Mouse (Mus musculus) CH12.LX (cell line): ENCODE results near the gene Anks1. TPM values are rescaled to one million over a fixed set of nuclear protein-coding genes. Genes with fewer than 3 reads are reported as not detected.

Experiments
- DNase-seq: peaks from one replicate; pipeline ENCODE4 v3.0.0-alpha.2; 2013; ENCODE audit errors: extremely low read depth
- H3K27ac ChIP-seq: 2 replicates; pipeline ENCODE4 v1.5.1; 2012; ENCODE audit warnings: low read depth, mild to moderate bottlenecking, control low read depth, moderate library complexity; ENCODE audit not compliant: insufficient read depth
- H3K27me3 ChIP-seq: replicated peaks from 2 replicates; pipeline ENCODE3; 2012; ENCODE audit warnings: inconsistent platforms
- H3K36me3 ChIP-seq, 2 experiments: replicated peaks in 1 of 2; 2 replicates each; pipeline versions ENCODE3 to v1.6.1; 2012; ENCODE audit warnings: inconsistent platforms in 1 of 2, low read length in 1 of 2, mild to moderate bottlenecking in 1 of 2, mixed read lengths in 1 of 2, moderate library complexity in 1 of 2; ENCODE audit not compliant: control insufficient read depth in 1 of 2, insufficient read depth in 1 of 2
- H3K4me1 ChIP-seq, 2 experiments: 2 replicates each; pipeline ENCODE4 v1.6.1; 2012; ENCODE audit warnings: inconsistent platforms in 1 of 2, moderate library complexity in 1 of 2; ENCODE audit not compliant: insufficient read depth in 2 of 2, control insufficient read depth in 1 of 2
- H3K4me2 ChIP-seq: 2 replicates; pipeline ENCODE4 v1.6.1; 2012; ENCODE audit warnings: low read depth, mild to moderate bottlenecking, control low read depth; ENCODE audit not compliant: poor library complexity, insufficient read depth, severe bottlenecking
- H3K4me3 ChIP-seq, 3 experiments: fragments of 150-350 bp in 1 of 3; sonication (generic) in 1 of 3; replicated peaks in 1 of 3; 2 replicates each; pipeline versions ENCODE3 to v1.5.1; 2011 to 2012; ENCODE audit warnings: low read depth in 2 of 3, low read length in 2 of 3, mild to moderate bottlenecking in 2 of 3, moderate library complexity in 2 of 3, control low read depth in 1 of 3, improper control_type of control experiment in 1 of 3, inconsistent platforms in 1 of 3, mixed read lengths in 1 of 3; ENCODE audit not compliant: poor library complexity in 1 of 3
- H3K79me2 ChIP-seq: replicated peaks from 2 replicates; pipeline ENCODE4 v1.6.1; 2012; ENCODE audit warnings: mild to moderate bottlenecking, moderate library complexity; ENCODE audit not compliant: control insufficient read depth, poor library complexity, insufficient read depth, severe bottlenecking; ENCODE audit errors: extremely low read depth
- H3K9ac ChIP-seq: 2 replicates; pipeline ENCODE4 v1.6.1; 2012; ENCODE audit warnings: low read depth, mild to moderate bottlenecking, control low read depth, moderate library complexity; ENCODE audit not compliant: insufficient read depth
- H3K9me3 ChIP-seq: replicated peaks from 2 replicates; pipeline ENCODE3; 2012; ENCODE audit warnings: low read length, inconsistent platforms, mixed read lengths
- BHLHE40 ChIP-seq: IDR thresholded peaks from 2 replicates; pipeline ENCODE4 v1.6.1; 2011; ENCODE audit warnings: mild to moderate bottlenecking, low read depth, low read length, improper control_type of control experiment
- CHD1 ChIP-seq: IDR thresholded peaks from 2 replicates; pipeline ENCODE4 v1.6.1; 2012; ENCODE audit warnings: low read depth, low read length, improper control_type of control experiment, inconsistent platforms
- CTCF ChIP-seq, 2 experiments: IDR thresholded peaks in 1 of 2; conservative IDR thresholded peaks in 1 of 2; 2 replicates each; pipeline ENCODE4 v1.5.1; 2011 to 2012; ENCODE audit warnings: low read depth in 2 of 2, low read length in 2 of 2, improper control_type of control experiment in 1 of 2, inconsistent platforms in 1 of 2, mild to moderate bottlenecking in 1 of 2, moderate library complexity in 1 of 2
- E2F4 ChIP-seq: IDR thresholded peaks from 2 replicates; pipeline ENCODE4 v1.6.1; 2011; ENCODE audit warnings: low read depth, low read length, improper control_type of control experiment; ENCODE audit not compliant: insufficient replicate concordance
- ELF1 ChIP-seq: IDR thresholded peaks from 2 replicates; pipeline ENCODE4 v1.6.1; 2014; ENCODE audit warnings: low read depth, mild to moderate bottlenecking, inconsistent platforms, low read length, improper control_type of control experiment
- EP300 ChIP-seq: IDR thresholded peaks from 2 replicates; pipeline ENCODE4 v1.6.1; 2011; ENCODE audit warnings: low read length, improper control_type of control experiment
- ETS1 ChIP-seq: conservative IDR thresholded peaks from 2 replicates; pipeline ENCODE4 v1.6.1; 2012; ENCODE audit warnings: low read depth, mild to moderate bottlenecking, inconsistent platforms, low read length, improper control_type of control experiment, moderate library complexity
- GABPA ChIP-seq: IDR thresholded peaks from 2 replicates; pipeline ENCODE4 v1.6.1; 2012; ENCODE audit warnings: low read depth, low read length, improper control_type of control experiment, inconsistent platforms; ENCODE audit not compliant: insufficient replicate concordance
- HCFC1 ChIP-seq: IDR thresholded peaks from 2 replicates; pipeline ENCODE4 v1.6.1; 2012; ENCODE audit warnings: low read depth, mild to moderate bottlenecking, inconsistent platforms, low read length, improper control_type of control experiment
- IRF4 ChIP-seq: IDR thresholded peaks from 2 replicates; pipeline ENCODE4 v1.6.1; 2014; ENCODE audit warnings: low read depth, mild to moderate bottlenecking, inconsistent platforms, low read length, improper control_type of control experiment
- JUND ChIP-seq: conservative IDR thresholded peaks from 2 replicates; pipeline ENCODE4 v1.6.1; 2011; ENCODE audit warnings: low read depth, low read length, improper control_type of control experiment
- MAFK ChIP-seq: IDR thresholded peaks from 2 replicates; pipeline ENCODE4 v1.6.1; 2011; ENCODE audit warnings: low read length, improper control_type of control experiment; ENCODE audit not compliant: insufficient replicate concordance
- MXI1 ChIP-seq: IDR thresholded peaks from 2 replicates; pipeline ENCODE4 v1.6.1; 2011; ENCODE audit warnings: mild to moderate bottlenecking, low read depth, low read length, improper control_type of control experiment
- NELFE ChIP-seq: IDR thresholded peaks from 2 replicates; pipeline ENCODE4 v1.6.1; 2011; ENCODE audit warnings: low read depth, low read length, improper control_type of control experiment
- NRF1 ChIP-seq: IDR thresholded peaks from 2 replicates; pipeline ENCODE4 v1.6.1; 2014; ENCODE audit warnings: low read depth, mild to moderate bottlenecking, inconsistent platforms, low read length, improper control_type of control experiment, moderate library complexity
- PAX5 ChIP-seq: IDR thresholded peaks from 2 replicates; pipeline ENCODE4 v1.6.1; 2012; ENCODE audit warnings: low read length, inconsistent platforms, mixed read lengths
- RCOR1 ChIP-seq: conservative IDR thresholded peaks from 2 replicates; pipeline ENCODE4 v1.6.1; 2012; ENCODE audit warnings: low read depth, mild to moderate bottlenecking, inconsistent platforms, low read length, improper control_type of control experiment
- SIN3A ChIP-seq: IDR thresholded peaks from 2 replicates; pipeline ENCODE4 v1.6.1; 2012; ENCODE audit warnings: low read length, improper control_type of control experiment, inconsistent platforms
- SMC3 ChIP-seq: IDR thresholded peaks from 2 replicates; pipeline ENCODE4 v1.6.1; 2011; ENCODE audit warnings: low read depth, low read length, improper control_type of control experiment
- TCF12 ChIP-seq: IDR thresholded peaks from 2 replicates; pipeline ENCODE4 v1.6.1; 2014; ENCODE audit warnings: low read depth, mild to moderate bottlenecking, inconsistent platforms, low read length, improper control_type of control experiment
- UBTF ChIP-seq: IDR thresholded peaks from 2 replicates; pipeline ENCODE4 v1.6.1; 2012; ENCODE audit warnings: low read depth, mild to moderate bottlenecking, inconsistent platforms, low read length, improper control_type of control experiment, moderate library complexity
- USF1 ChIP-seq: IDR thresholded peaks from 2 replicates; pipeline ENCODE4 v1.6.1; 2014; ENCODE audit warnings: low read depth, mild to moderate bottlenecking, inconsistent platforms, low read length, improper control_type of control experiment
- USF2 ChIP-seq: conservative IDR thresholded peaks from 2 replicates; pipeline ENCODE4 v1.6.1; 2011; ENCODE audit warnings: low read depth, low read length, improper control_type of control experiment
- ZC3H11A ChIP-seq: IDR thresholded peaks from 2 replicates; pipeline ENCODE4 v1.6.1; 2012; ENCODE audit warnings: low read depth, mild to moderate bottlenecking, inconsistent platforms, low read length, improper control_type of control experiment
- ZNF384 ChIP-seq: IDR thresholded peaks from 2 replicates; pipeline ENCODE4 v1.6.1; 2012; ENCODE audit warnings: low read depth, low read length, improper control_type of control experiment, inconsistent platforms
- dilution Hi-C: fragments of 300-500 bp; cut with MboI; formaldehyde crosslinking; loops from 2 replicates; pipeline ENCODE4 v1.14.3; 2020; ENCODE audit warnings: low sequenced_read_pairs; ENCODE audit not compliant: extremely low pct_unique_long_range_greater_than_20kb, extremely low pct_ligation_motif_present
- in situ Hi-C: fragments of 300-500 bp; cut with MboI; formaldehyde crosslinking; loops from 3 replicates; pipeline ENCODE4 v1.14.3; 2019; ENCODE audit warnings: low sequenced_read_pairs, low pct_ligation_motif_present, low pct_unique_long_range_greater_than_20kb, mixed read lengths
- polyA plus RNA-seq: library from polyadenylated mRNA; unstranded; fragments of >175 nt; gene quantifications from 2 replicates; pipeline ENCODE4 v1.2.1, GENCODE M21; 2012; ENCODE audit warnings: low read depth; ENCODE audit not compliant: insufficient read length
- total RNA-seq, 2 experiments: library from RNA; depleted of rRNA; stranded (reverse); fragments of 300-350 nt in 1 of 2; fragments of >200 nt in 1 of 2; gene quantifications; 2 replicates each; pipeline ENCODE4 v1.2.3; 2012 to 2014

Anks1 gene
- total and polyA plus RNA-seq, 3 experiments, result 5.8 to 9.3 (median 9.0) TPM

GRCm38 (mm10) chr17:28081385-28081784 lies 172.3 kb downstream of the Anks1 start:
- Histone ChIP-seq H3K4me1 (peaks cover 6 to 17% of the 10 kb centered on the region in 2 experiments; a peak in 3 of 4 replicates), H3K36me3 (no peaks in the 10 kb centered on the region), H3K4me2 (no peak overlapping the region)
- TF ChIP-seq SMC3 (peak; percentile 10; the same call in 1 of the 2 replicates), IRF4 (no peak), PAX5 (no peak), ELF1 (no peak), ZC3H11A (no peak), EP300 (no peak), NRF1 (no peak), ETS1 (no peak), CTCF (conservative IDR thresholded peaks at IDR 0.05 in 1 of 2, IDR thresholded peaks at IDR 0.05 in 1 of 2; ENCODE audit: low read depth in 2 of 2, low read length in 2 of 2) (peak; percentile 12 to 44; a peak in 2 of 4 replicates), JUND (no peak)
- TF ChIP-seq, all 38 proteins: peak for 2
- DNase-seq, result no peak
- Histone ChIP-seq H3K9me3 (peaks cover 5% of the 10 kb centered on the region), H3K4me3 (no peak overlapping the region), H3K79me2 (no peaks in the 10 kb centered on the region), H3K27ac (no peak overlapping the region), H3K9ac (no peak overlapping the region), H3K27me3 (peaks cover 37% of the 10 kb centered on the region)
- dilution Hi-C loops, result no loop called here
- in situ Hi-C loops, result loop anchor here (5.0 to 25.0 kb wide), 2 partner anchors 81 to 231 kb away; partner anchors contain the start of gene Fance

- H3K79me2 ChIP-seq, result no peaks in the 10 kb centered on the region
- peaks cover 36% of the 10 kb centered on the region for H3K27me3 ChIP-seq
- DNase-seq, result no peak
- peaks cover 8 to 17% of the 10 kb centered on the region in 2 experiments for H3K4me1 ChIP-seq
- H3K36me3 ChIP-seq, result no peaks in the 10 kb centered on the region
- TF ChIP-seq RCOR1, result no peak
- no peak for TF ChIP-seq IRF4
- no peak for TF ChIP-seq MAFK
- TF ChIP-seq USF1, result no peak
- no peak for TF ChIP-seq BHLHE40
- TF ChIP-seq PAX5, result no peak
- TF ChIP-seq GABPA, result no peak
- TF ChIP-seq USF2, result no peak
- TF ChIP-seq NELFE, result no peak
- no peak for TF ChIP-seq UBTF
- TF ChIP-seq CHD1, result no peak
- TF ChIP-seq SIN3A, result no peak
- TF ChIP-seq TCF12, result no peak
- TF ChIP-seq ZC3H11A, result no peak
- TF ChIP-seq MXI1, result no peak
- TF ChIP-seq JUND, result no peak
- TF ChIP-seq HCFC1, result no peak
- no peak for TF ChIP-seq ZNF384
- TF ChIP-seq E2F4, result no peak
- in situ Hi-C loops (loop anchor here (5.0 to 25.0 kb wide), 2 partner anchors 80 to 230 kb away; partner anchors contain the start of gene Fance), dilution Hi-C loops (no loop called here)
- H3K9me3 ChIP-seq, result peaks cover 5% of the 10 kb centered on the region
- no peak overlapping the region for H3K4me3 ChIP-seq
- H3K27ac ChIP-seq, result no peak overlapping the region
- no peak overlapping the region for H3K9ac ChIP-seq
- no peak overlapping the region for H3K4me2 ChIP-seq
Observed at GRCm38 (mm10) chr17:28081856-28082255, 172.8 kb downstream of the Anks1 start.
